Mouse (Mus musculus): Measurements from ENCODE around the gene Mki67.

DNA sequence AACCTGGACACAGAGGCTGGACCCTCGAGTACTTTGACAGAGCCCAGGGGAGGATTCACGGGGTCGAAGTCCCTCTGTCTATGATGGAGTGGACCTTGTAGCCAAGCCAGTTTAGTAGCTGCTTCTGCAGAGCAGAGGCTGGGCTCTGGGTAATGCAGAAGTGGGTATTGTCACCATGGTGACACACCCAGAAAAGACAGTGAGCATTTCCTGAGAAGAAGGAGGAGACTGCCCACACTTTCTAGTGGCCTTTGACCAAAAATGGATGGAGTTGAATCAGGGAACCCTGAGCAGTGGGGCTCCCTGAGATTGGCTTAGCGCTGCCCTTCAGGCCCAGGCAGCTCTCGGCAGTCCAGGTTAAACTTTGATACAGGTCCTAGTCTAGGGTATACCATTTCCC lies 66.1 kb downstream of the Mki67 start:
- TF ChIP-seq POLR2A (IDR thresholded peaks at IDR 0.05; ENCODE audit: low read depth, low read length) (no peak), CTCF (conservative IDR thresholded peaks at IDR 0.05 in 1 of 2, IDR thresholded peaks at IDR 0.05 in 1 of 2; ENCODE audit: low read depth in 2 of 2, low read length in 2 of 2) (no peak), MAX (IDR thresholded peaks at IDR 0.05; ENCODE audit: low read length) (no peak), NELFE (IDR thresholded peaks at IDR 0.05; ENCODE audit: low read depth, low read length) (no peak), TCF12 (IDR thresholded peaks at IDR 0.05; ENCODE audit: low read depth, low read length) (no peak), MAFK (IDR thresholded peaks at IDR 0.05; ENCODE audit: insufficient replicate concordance, low read length) (no peak), SIN3A (IDR thresholded peaks at IDR 0.05; ENCODE audit: low read length) (no peak)

All from CH12.LX (cell line).